Mouse (Mus musculus) right cerebral cortex, postnatal 10 days (tissue): ENCODE results near the gene Gapvd1.
"Not testable (repeated sequence)": the region's sequence is repeated elsewhere in the genome, so short reads cannot be mapped to it uniquely, and the experiment has no call there.

Experiments used
- DNase-seq, 2 experiments: peaks; one replicate each; pipeline ENCODE4 v3.0.0; 2021; ENCODE audit warnings: low spot score in 2 of 2

Gapvd1 gene

DNA sequence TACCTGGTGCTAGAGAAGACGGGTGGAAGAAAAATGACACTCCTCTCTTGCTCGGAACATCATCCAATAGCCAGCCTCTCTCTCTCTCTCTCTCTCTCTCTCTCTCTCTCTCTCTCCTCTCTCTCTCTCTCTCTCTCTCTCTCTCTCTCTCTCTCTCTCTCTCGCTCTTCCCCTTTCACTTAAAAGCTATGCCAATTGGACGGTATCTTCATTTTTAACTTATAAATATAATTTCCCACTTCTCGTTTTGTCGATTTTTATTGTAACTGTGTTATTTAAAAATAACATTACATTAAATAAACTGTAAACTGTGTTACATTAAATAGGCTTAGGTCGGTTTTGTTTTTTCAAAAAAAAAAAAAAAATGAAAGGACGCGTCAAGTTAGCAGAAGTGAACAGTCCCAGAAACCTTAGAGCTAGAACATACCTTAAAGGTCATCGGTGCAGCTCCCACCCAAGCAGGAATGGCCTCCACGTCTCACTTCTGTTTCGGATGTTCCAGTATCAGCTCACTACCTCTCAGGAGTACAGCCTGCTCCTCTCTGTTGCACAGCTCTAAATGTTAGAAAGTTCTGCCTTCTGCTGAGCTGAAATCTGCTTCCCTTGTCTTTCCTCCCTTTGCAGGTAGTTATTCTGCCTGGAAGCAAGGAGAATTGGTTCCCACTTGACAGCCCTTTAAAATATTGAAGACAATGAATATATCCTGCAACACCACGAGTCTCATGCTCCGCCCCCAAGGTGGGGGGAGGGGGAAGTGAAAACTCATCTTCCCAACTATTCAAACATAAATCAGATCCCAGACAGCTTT is at the start of gene Gapvd1:
Gapvd1 (minus strand) TSS at position 682 of the 808 bp plus-strand sequence.
- peak in 1 of 2 experiments; percentile 39 for DNase-seq

GRCm38 (mm10) chr2:34804815-34805214 is 49.8 kb upstream of the Gapvd1 start:
- DNase-seq, result no peak

DNA sequence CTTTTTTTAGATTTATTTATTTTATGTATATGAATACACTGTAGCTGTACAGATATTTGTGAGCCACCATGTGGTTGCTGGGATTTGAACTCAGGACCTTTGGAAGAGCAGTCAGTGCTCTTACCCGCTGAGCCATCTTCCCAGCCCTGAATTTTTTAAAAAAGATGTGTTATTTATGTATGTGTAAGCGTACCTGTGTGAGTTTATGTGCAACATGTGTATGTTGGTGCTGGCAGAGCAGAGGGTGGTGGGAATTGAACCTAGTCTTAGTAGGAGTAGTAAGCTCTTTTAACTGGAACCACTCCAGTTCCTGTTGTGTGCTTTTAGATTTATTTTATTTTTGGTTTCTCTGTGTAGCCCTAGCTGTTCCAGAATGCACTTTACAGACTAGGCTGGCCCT is 49.1 kb upstream of the Gapvd1 start:
- DNase-seq, result no peak

DNA sequence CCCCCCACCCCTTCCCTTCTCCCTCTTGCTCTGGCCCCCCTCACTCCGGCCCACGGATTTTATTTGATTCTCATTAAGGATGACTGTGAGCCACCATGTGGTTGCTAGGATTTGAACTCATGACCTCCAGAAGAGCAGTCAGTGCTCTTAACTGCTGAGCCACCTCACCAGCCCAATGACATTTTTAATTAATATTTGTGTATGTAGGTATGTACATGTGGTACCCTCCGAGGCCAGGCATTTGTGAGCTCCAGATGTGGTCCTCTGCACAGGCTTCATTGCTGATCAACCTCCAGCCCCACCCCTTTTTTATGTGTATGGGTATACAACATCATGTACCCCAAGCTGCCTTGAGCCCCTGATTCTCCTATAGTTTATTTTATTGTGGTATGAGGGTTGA is 48.7 kb upstream of the Gapvd1 start:
- no peak for DNase-seq

DNA sequence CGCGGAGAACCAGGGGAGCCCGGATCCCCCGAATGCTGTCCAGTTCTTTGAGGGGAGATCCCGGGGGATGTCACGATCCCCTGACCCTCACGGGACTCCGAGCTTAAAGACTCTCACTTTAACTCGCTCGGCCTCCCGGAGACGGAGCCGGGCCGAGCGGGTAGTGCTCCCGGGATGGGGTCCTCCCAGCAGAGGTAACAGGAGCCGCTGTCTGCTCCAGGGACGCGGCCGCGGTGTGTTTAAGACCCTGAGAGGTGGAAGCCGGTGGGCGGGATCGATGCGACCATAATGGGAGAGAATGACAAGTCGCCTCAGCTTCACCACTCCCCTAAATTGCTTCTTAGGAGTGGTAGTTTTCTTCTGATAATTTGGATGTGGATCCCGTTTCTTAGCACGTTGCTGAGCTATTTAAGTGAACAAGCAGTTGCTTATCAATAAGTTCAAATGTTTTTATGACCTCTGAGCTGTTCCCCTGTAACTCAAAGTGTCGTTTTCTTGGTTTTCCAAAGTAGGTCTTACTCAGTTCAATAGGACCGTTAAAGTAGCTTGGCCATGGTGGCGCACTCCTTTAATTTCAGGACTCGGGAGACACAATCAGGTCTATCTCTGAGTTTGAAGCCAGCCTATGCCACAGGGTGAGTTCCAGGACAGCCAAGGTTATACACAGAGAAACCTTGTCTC is 47.7 kb upstream of the Gapvd1 start:
- peak; percentile 51 to 61 for DNase-seq

- peak; percentile 99 for DNase-seq
These were observed 46.8 kb upstream of the Gapvd1 start for GRCm38 (mm10) chr2:34801516-34802482.

DNA sequence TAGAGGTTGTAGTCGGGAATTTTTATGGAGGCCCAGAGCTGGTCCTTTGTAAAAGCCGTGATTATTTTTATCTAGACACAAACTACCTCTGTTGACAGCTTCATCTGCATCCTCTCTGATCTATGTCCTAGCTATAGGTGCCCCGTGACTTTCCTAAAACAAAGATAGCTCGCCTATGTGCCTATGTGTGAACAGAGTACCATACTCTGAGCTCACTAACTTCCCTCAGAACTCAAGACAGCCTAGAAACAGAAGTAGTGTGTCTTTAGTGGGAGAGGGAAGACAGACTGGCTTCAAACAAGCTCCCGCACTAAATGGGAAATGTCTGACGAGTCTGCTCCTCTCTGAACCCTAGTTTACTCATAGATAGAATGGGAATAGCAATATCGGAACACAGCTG is 45.3 kb upstream of the Gapvd1 start:
- no peak for DNase-seq

GRCm38 (mm10) chr2:34799357-34800256 is 44.6 kb upstream of the Gapvd1 start, which contains the start of gene Rabepk:
Rabepk (minus strand) TSS chr2:34799912.
- DNase-seq, result peak; percentile 78 to 83

DNA sequence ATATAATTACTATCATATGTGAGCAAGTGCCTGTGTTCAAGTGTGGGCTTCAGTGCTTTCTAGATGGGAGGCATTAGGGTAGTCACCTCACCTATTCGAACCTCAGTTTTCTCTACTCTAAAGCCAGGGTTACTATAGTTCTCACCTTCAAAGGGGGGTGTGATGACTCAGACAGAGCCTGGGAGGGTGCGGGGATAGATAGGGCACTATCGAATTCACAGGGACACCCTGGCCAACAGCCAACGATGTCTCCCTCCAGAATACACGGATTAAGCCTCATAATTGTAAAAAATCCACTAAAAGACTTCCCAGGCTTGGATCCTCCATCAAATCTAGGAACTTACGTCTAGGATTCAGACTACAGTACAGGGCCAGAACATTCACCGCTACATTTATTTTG is 40.4 kb upstream of the Gapvd1 start:
- DNase-seq, result no peak

DNA sequence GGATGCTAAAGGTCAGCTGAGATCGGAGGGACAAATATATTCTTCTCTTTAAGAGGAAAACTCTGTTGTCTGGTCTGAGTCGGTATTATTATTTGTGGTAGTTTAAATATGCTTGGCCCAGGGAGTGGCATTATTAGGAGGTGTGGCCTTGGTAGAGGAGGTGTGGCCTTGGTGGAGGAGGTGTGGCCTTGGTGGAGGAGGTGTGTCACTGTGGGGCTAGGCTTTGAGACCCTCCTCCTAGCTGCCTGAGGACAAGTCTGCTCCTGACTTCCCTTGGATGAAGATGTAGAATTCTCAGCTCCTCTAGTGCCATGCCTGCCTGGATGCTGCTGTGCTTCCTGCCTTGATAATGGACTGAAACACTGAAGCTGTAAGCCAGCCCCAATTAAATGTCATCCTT is 39.5 kb upstream of the Gapvd1 start:
- no peak for DNase-seq

DNA sequence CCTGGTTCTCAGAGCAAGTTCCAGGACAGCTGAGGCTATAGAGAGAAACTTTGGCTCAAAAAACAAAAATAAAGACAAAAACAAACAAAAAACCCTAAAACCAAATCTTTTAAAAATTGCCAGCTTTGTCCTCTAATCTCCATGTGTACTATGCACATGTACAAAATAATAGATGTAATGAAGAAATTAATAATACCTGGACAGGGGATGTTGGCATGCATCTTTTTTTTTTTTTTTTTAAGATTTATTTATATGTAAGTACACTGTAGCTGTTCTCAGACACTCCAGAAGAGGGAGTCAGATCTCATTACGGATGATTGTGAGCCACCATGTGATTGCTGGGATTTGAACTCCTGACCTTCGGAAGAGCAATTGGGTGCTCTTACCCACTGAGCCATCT is 37.5 kb upstream of the Gapvd1 start:
- DNase-seq, result not testable (repeated sequence)

- DNase-seq, result no peak
These were observed 35.2 kb upstream of the Gapvd1 start for GRCm38 (mm10) chr2:34790282-34790681.

DNA sequence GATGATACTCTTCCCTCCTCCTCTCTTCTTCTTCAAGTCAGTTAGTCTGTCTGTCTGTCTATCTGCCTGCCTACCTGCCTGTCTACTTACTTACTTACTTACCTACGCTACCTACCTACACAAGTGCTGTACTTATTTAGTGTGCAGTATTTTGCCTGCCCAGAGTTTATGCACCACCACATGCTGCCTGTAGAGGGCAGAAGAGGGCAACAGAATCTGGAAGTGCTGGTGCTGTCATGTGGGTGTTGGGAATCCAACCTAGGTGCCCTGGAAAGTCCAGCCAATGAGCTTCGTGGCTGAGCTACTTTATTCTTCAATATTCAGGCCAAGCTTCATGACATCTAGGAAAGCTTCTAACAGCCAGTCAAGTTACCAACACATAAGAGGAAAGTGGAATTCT is 29.1 kb upstream of the Gapvd1 start:
- DNase-seq, result no peak

GRCm38 (mm10) chr2:34783064-34784020 is 28.3 kb upstream of the Gapvd1 start:
- DNase-seq, result no peak

- DNase-seq, result no peak
These were observed 22.3 kb upstream of the Gapvd1 start for GRCm38 (mm10) chr2:34777237-34777868.

DNA sequence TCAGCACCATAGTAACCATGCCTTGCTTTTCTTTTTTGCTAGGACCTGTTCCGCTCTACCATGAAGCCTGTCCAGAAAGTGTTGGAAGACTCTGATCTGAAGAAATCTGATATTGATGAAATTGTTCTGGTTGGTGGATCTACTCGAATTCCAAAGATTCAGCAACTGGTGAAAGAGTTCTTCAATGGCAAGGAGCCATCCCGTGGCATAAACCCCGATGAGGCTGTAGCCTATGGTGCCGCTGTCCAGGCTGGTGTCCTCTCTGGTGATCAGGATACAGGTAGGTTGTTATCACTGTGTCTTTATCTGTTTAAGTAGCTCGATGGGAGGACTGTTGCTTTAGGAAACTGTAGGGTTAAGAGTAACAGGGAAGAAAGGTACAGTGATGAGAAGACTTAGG is 19.5 kb upstream of the Gapvd1 start:
- DNase-seq, result no peak

DNA sequence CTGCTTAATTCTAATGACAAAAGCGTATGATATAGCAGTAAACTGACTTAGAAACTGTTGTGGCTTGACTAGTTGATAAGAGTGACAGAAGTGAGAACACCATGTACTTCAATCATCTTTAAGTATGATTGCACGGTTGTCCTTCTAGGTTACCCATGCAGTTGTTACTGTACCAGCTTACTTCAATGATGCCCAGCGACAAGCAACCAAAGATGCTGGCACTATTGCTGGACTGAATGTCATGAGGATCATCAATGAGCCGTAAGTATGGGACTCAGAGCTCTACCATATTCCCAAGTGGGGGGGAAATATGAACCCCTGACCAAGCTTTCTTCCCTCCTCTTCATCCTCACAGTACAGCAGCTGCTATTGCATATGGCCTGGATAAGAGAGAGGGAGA is 18.6 kb upstream of the Gapvd1 start:
- no peak for DNase-seq

DNA sequence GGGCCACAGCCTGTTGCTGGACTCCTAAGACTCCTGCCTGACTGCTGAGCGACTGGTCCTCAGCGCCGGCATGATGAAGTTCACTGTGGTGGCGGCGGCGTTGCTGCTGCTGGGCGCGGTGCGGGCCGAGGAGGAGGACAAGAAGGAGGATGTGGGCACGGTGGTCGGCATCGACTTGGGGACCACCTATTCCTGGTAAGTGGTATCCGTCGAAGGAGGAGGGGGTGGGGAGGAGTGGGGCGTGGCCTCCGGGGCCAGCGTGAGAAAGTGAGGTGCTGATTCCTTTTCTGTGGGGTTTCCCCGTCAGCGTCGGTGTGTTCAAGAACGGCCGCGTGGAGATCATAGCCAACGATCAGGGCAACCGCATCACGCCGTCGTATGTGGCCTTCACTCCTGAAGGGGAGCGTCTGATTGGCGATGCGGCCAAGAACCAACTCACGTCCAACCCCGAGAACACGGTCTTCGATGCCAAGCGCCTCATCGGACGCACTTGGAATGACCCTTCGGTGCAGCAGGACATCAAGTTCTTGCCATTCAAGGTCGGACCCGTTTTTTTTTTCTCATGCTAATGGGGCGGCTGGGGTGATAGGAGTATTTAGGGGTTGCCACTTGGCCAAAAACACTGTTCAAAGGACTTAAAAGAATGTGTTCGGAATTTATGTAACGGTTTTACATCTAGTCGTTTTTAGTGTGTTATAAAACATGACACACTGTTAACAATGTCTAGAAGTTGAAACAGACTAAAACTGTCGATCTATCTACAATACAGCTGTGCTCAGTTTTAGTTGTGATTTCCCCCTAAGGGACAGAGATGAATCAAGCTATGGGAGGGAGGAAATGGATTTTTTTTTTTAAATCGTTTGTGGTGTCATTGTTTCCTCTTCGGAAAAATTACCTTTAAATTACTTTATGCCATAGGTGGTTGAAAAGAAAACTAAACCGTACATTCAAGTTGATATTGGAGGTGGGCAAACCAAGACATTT is 17.5 kb upstream of the Gapvd1 start:
- DNase-seq, result peak in 1 of 2 experiments; percentile 58
